Mouse (Mus musculus) heart, postnatal 0 days (tissue): ENCODE measurements around the gene Spib.

ENCODE experiments used
- CTCF ChIP-seq: IDR thresholded peaks from 2 replicates; pipeline ENCODE4 v1.5.1; 2016; ENCODE audit warnings: antibody characterized with exemption, control low read depth, low read depth
- EP300 ChIP-seq: IDR thresholded peaks from 2 replicates; pipeline ENCODE4 v1.6.1; 2016; ENCODE audit warnings: antibody characterized with exemption, low read depth

GRCm38 (mm10) chr7:44536590-44536968 lies 4.7 kb upstream of the Spib start:
- TF ChIP-seq CTCF (no peak), EP300 (no peak)
